Mouse (Mus musculus): Measurements from ENCODE around the gene Nptxr.

DNA sequence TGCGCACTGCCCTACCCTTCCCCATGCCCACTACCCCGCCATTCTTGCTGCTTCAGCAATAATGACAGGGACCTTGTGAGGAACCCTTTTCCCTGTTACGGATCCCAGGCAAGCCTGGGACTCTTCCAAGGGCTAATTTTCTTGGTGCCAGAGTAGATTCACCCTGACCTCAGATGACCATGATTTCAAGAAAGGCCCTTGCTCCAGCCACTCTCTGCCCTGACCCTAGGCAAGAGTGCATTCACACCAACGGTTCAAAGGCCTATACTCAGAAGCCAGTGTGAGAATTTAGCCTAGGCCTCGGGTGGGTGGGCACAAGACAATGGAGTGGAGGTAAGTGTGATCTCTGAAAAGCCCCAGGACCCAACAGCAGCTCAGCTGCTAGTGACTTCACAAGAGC, 24.9 kb upstream of the Nptxr start:
- TF ChIP-seq CTCF (IDR thresholded peaks at IDR 0.05; ENCODE audit: borderline replicate concordance, extremely low read depth, insufficient read depth, insufficient read length) (no peak), POLR2A (IDR thresholded peaks at IDR 0.05; ENCODE audit: borderline replicate concordance, extremely low read depth, insufficient read depth, insufficient read length, poor library complexity, severe bottlenecking) (no peak)
